Mouse (Mus musculus): ENCODE results near the gene Cc2d2b. TPM values are rescaled to one million over a fixed set of nuclear protein-coding genes. Genes with fewer than 3 reads are reported as not detected.

The Cc2d2b gene
- total and polyA plus RNA-seq, 3 experiments = not detected

- H3K4me2 ChIP-seq (ENCODE audit: insufficient read depth, low read depth, poor library complexity, severe bottlenecking) = no peak overlapping the region
- in situ Hi-C loops (cut with MboI; ENCODE audit: low pct_ligation_motif_present, low pct_unique_long_range_greater_than_20kb, low sequenced_read_pairs) = loop anchor here (5.0 to 25.0 kb wide), 3 partner anchors 45 to 335 kb away; partner anchors contain the start of genes Entpd1 and Tctn3
- peaks cover 0 to 4% of the 10 kb centered on the region in 2 experiments; a peak in 1 of 4 replicates for H3K4me1 ChIP-seq (ENCODE audit: control insufficient read depth in 1 of 2, insufficient read depth in 2 of 2)
- H3K27me3 ChIP-seq (replicated peaks) = no peaks in the 10 kb centered on the region
- no peak overlapping the region for H3K27ac ChIP-seq (ENCODE audit: insufficient read depth, low read depth)
- TF ChIP-seq MAFK (IDR thresholded peaks at IDR 0.05; ENCODE audit: insufficient replicate concordance, low read length) = no peak
- TF ChIP-seq NELFE (IDR thresholded peaks at IDR 0.05; ENCODE audit: low read depth, low read length) = 0 out of 2 replicates have a peak, but pooled peaks have one; percentile 15
- no peak for TF ChIP-seq GABPA (IDR thresholded peaks at IDR 0.05; ENCODE audit: insufficient replicate concordance, low read depth, low read length)
- TF ChIP-seq RAD21 (IDR thresholded peaks at IDR 0.05; ENCODE audit: low read depth, low read length) = peak; percentile 100
- peak; percentile 58 for TF ChIP-seq SIN3A (IDR thresholded peaks at IDR 0.05; ENCODE audit: low read length)
- peak; percentile 95 for TF ChIP-seq ZC3H11A (IDR thresholded peaks at IDR 0.05; ENCODE audit: low read depth, low read length)
- no peak for TF ChIP-seq JUN (IDR thresholded peaks at IDR 0.05; ENCODE audit: insufficient read depth, low read depth, low read length)
- TF ChIP-seq MAX (IDR thresholded peaks at IDR 0.05; ENCODE audit: low read length) = no peak
- peak; percentile 97 for TF ChIP-seq SMC3 (IDR thresholded peaks at IDR 0.05; ENCODE audit: low read depth, low read length)
- TF ChIP-seq PAX5 (IDR thresholded peaks at IDR 0.05; ENCODE audit: low read length) = no peak
- TF ChIP-seq E2F4 (IDR thresholded peaks at IDR 0.05; ENCODE audit: insufficient replicate concordance, low read depth, low read length) = no peak
- TF ChIP-seq ETS1 (conservative IDR thresholded peaks at IDR 0.05; ENCODE audit: low read depth, low read length) = no peak
- TF ChIP-seq ZKSCAN1 (IDR thresholded peaks at IDR 0.05; ENCODE audit: borderline replicate concordance, low read depth, low read length) = no peak
- TF ChIP-seq CTCF (conservative IDR thresholded peaks at IDR 0.05 in 1 of 2, IDR thresholded peaks at IDR 0.05 in 1 of 2; ENCODE audit: low read depth in 2 of 2, low read length in 2 of 2) = peak; percentile 58 to 97
- no peak for TF ChIP-seq RCOR1 (conservative IDR thresholded peaks at IDR 0.05; ENCODE audit: low read depth, low read length)
- TF ChIP-seq MYC (IDR thresholded peaks at IDR 0.05; ENCODE audit: low read depth, low read length) = peak; percentile 53; the same call in 1 of the 2 replicates
- no peak for TF ChIP-seq EP300 (IDR thresholded peaks at IDR 0.05; ENCODE audit: low read length)
- TF ChIP-seq JUND (conservative IDR thresholded peaks at IDR 0.05; ENCODE audit: low read depth, low read length) = peak; percentile 46; the same call in 1 of the 2 replicates
- TF ChIP-seq ZNF384 (IDR thresholded peaks at IDR 0.05; ENCODE audit: low read depth, low read length) = no peak
- no peak overlapping the region for H3K9ac ChIP-seq (ENCODE audit: insufficient read depth, low read depth)
- no peaks in the 10 kb centered on the region for H3K9me3 ChIP-seq (replicated peaks; ENCODE audit: low read length)
- dilution Hi-C loops (cut with MboI; ENCODE audit: extremely low pct_ligation_motif_present, extremely low pct_unique_long_range_greater_than_20kb, low sequenced_read_pairs) = no loop called here
- no peak overlapping the region for H3K4me3 ChIP-seq (replicated peaks in 1 of 3; ENCODE audit: low read depth in 2 of 3, low read length in 2 of 3, poor library complexity in 1 of 3)
- peak; percentile 67 for DNase-seq (ENCODE audit: extremely low read depth)
- peaks cover 42 to 76% of the 10 kb centered on the region in 2 experiments for H3K36me3 ChIP-seq (replicated peaks in 1 of 2; ENCODE audit: control insufficient read depth in 1 of 2, insufficient read depth in 1 of 2, low read length in 1 of 2)
- no peaks in the 10 kb centered on the region for H3K79me2 ChIP-seq (replicated peaks; ENCODE audit: control insufficient read depth, extremely low read depth, insufficient read depth, poor library complexity, severe bottlenecking)
These were observed 26.2 kb upstream of the Cc2d2b start for GRCm38 (mm10) chr19:40722137-40723038.
